Mouse (Mus musculus): ENCODE measurements around the gene Sult5a1. TPM values are rescaled to one million over a fixed set of nuclear protein-coding genes. Genes with fewer than 3 reads are reported as not detected.
"Not testable (repeated sequence)": the region's sequence is repeated elsewhere in the genome, so short reads cannot be mapped to it uniquely, and the experiment has no call there.

Sult5a1 gene
- polyA plus RNA-seq, 1 experiment from 2014 or later, result 3.8 TPM

DNA sequence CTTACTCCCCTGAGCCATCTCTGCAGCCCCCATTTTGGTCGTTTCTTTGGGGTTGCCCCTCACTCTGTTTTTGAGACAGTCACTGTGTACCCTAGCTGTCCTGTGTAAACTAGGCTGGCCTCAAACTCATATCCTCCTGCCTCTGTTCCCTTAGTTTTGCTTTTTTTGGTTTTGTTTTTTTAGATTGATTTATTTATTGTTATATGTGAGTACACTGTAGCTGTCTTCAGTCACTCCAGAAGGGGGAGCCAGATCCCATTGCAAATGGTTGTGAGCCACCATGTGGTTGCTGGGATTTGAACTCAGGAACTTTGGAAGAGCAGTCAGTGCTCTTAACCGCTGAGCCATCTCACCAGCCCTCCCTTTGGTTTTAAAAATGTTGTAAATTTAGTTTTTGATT lies 51.6 kb downstream of the Sult5a1 start:
- no peaks in the 10 kb centered on the region for H3K27me3 ChIP-seq (ENCODE audit: low read depth, poor library complexity, severe bottlenecking)
- DNase-seq (ENCODE audit: low spot score), result no peak
- H3K4me1 ChIP-seq, result peaks cover 26% of the 10 kb centered on the region
- no peak overlapping the region for H3K27ac ChIP-seq (replicated peaks)
- 51% methylated on average over 2 of the region's 2 CpGs for WGBS
- no peak overlapping the region for H3K4me3 ChIP-seq
- peaks cover 34% of the 10 kb centered on the region for H3K36me3 ChIP-seq
- H3K9me3 ChIP-seq (replicated peaks), result no peaks in the 10 kb centered on the region

DNA sequence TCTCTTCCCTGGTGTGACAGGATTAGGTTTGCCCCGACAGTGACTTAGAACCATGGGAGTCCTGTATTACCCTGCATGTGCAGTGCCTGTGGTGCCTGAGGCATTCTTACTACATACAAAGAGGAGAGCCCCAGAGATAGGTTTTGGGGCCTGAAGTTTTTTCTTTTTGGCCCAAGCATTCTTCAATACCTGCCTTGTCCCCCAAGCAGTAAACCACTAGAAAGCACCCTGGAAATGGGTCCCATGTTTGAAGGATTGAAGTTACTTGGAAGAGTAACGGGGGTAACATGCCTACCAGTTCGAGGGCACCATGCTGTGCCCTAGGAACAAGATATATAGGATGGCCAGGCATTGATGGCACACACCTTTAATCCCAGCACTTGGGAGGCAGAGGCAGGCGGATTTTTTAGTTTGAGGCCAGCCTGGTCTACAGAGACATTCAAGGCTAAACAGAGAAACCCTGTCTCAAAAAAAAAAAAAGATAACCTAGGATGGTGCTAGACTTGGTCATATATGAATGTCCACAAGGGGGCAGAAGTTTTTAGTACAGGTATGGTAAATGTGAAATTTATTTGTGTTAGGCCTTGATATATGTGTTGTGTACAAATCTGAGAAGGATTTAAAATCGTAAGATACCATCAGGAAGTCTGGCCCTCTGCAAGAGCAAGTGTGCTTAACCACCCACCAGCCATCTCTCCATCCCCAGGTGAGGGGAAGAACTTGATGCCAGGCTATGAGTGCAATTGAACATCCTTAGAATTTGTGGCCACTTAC lies 52.4 kb downstream of the Sult5a1 start:
- 70% methylated on average over 5 of the region's 5 CpGs for WGBS

DNA sequence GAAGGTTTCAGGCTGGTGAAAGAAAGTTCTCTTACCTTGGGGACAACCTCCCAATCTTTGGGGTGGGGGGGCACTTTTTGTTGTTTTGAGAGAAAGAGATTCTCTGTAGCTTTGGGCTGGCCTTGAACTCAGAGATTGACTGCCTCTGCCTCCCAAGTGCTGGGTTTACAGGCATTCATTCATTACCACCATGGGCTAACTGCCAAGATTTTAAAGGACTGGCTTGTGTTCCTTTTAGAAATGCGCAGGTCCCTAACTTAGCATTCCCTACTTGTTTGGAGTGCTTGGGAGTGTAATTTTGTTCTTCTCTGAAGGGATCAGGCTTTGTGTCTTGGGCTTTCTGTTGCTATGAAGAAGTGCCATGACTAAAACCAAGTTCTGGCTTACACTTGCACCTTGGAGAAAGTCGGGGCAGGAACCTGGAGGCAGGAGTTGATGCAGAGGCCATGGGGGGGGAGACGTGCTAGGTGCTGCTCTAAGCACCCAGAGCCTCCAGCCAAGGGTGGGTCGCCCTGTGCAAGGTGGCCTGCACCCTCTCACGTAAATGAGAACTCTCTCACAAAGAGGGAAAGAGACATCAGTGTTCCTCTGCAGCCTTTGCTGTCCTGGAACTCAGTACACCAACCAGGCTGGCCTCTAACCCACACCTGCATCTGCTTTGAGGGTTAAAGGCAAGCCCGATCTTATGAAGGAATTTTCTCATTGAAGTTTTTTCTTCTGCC lies 53.9 kb downstream of the Sult5a1 start:
- peaks cover 34% of the 10 kb centered on the region for H3K36me3 ChIP-seq
- no peak for DNase-seq (ENCODE audit: low spot score)
- H3K4me3 ChIP-seq, result peak overlapping the region; percentile 96
- 94% methylated on average over 6 of the region's 6 CpGs for WGBS
- H3K27me3 ChIP-seq (ENCODE audit: low read depth, poor library complexity, severe bottlenecking), result no peaks in the 10 kb centered on the region
- H3K27ac ChIP-seq (replicated peaks), result no peak overlapping the region
- H3K4me1 ChIP-seq, result peaks cover 18% of the 10 kb centered on the region
- H3K9me3 ChIP-seq (replicated peaks), result no peaks in the 10 kb centered on the region

More for the DNA sequence above, 52.4 kb downstream of the Sult5a1 start:
- DNase-seq (ENCODE audit: low spot score), result no peak
- H3K4me1 ChIP-seq, result peaks cover 19% of the 10 kb centered on the region
- H3K9me3 ChIP-seq (replicated peaks), result no peaks in the 10 kb centered on the region
- H3K36me3 ChIP-seq, result peaks cover 34% of the 10 kb centered on the region
- H3K4me3 ChIP-seq, result no peak overlapping the region
- H3K27me3 ChIP-seq (ENCODE audit: low read depth, poor library complexity, severe bottlenecking), result no peaks in the 10 kb centered on the region
- H3K27ac ChIP-seq (replicated peaks), result no peak overlapping the region

DNA sequence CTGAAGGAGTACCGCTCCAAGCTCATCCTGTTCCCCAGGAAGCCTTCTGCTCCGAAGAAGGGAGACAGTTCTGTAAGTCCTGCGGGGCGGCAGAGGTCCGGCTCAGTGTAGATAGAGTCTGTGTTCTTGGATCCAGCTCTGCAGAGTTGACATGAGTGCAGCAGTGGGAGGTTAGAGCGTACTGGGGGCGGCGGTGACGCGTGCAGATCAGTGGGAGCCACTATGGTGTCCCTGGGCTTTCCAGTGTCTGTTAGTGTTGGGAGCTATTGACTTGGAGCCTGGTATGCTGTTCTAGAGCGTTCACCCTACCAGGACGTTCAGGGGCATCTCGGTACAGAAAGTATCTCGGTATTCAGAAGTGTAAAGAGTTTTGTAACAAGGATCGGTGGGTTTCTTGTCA lies 54.8 kb downstream of the Sult5a1 start:
- H3K27ac ChIP-seq (replicated peaks), result peak overlapping the region; percentile 100
- H3K27me3 ChIP-seq (ENCODE audit: low read depth, poor library complexity, severe bottlenecking), result no peaks in the 10 kb centered on the region
- peaks cover 38% of the 10 kb centered on the region for H3K36me3 ChIP-seq
- no peak for DNase-seq (ENCODE audit: low spot score)
- H3K4me3 ChIP-seq, result peak overlapping the region; percentile 96
- 21% methylated on average over 15 of the region's 15 CpGs for WGBS
- peaks cover 18% of the 10 kb centered on the region for H3K4me1 ChIP-seq
- H3K9me3 ChIP-seq (replicated peaks), result no peaks in the 10 kb centered on the region

DNA sequence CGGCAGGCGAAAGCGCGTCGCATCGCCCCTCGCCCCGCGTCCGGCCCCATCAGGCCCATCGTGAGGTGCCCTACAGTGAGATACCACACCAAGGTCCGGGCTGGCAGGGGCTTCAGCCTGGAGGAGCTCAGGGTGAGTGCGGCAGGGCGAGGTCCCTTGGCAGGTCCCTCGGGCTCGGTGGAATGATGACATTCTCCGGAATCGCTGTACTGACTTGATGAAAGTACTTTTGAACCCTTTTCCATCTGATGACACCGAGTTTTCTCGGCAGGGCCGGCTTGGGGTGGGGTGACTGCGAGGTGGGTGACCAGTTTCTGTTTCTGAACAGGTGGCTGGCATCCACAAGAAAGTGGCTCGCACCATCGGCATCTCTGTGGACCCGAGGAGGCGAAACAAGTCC lies 55.3 kb downstream of the Sult5a1 start:
- 1% methylated on average over 26 of the region's 26 CpGs for WGBS
- not testable (repeated sequence) for H3K27me3 ChIP-seq (ENCODE audit: low read depth, poor library complexity, severe bottlenecking); H3K9me3 ChIP-seq (replicated peaks); DNase-seq (ENCODE audit: low spot score)
- peaks cover 18% of the 10 kb centered on the region for H3K4me1 ChIP-seq
- peak overlapping the region; percentile 96 for H3K4me3 ChIP-seq
- peak overlapping the region; percentile 100 for H3K27ac ChIP-seq (replicated peaks)
- peaks cover 42% of the 10 kb centered on the region for H3K36me3 ChIP-seq

DNA sequence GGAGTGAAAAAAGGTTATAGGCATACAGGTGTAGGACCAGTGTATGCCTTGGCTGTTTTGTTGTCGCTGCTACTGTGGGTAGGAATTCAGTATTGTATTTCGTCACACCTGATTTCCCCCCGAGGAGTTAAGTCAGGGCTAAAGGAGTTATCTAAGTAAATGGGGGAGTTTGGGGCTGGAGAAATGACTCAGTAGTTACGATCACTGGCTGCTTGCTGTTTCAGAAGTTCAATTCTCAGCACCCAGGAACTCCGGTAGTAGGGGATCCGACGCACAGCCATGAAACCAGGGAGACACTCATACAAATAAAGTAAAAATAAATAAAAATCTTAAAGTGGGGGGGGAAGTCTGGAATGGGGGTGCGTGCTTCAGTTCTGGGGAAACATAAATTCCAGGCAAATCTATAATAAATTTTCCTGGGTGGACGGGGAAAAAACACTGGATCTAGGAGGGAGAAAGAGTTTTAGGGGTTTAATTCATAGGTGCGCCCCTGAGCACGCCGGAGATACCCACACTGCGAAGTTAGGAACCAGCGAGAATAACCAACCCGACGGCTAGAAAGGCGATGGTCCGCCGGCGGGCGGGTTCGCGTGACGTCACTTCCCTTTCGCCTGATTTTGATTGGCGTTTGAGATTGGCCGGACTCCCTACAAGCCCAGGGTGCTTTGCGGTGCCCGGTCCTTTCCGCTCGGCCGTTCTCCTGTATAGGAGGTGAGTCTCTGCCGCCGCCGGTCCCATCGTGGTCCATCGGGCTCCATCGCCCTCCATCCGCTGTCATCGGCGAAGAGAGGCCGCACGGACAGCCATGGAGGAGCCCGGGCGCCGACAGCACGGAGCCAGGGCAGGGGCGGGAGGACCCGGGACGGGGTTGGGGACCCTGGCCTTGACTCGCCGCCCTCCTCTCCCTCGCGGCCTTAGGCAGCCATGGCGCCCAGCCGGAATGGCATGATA lies 56.1 kb downstream of the Sult5a1 start, which contains the start of gene Rpl13:
Rpl13 (plus strand) TSS at position 616 of the 951 bp plus-strand sequence.
- WGBS, result 2% methylated on average over 56 of the region's 56 CpGs
- H3K4me1 ChIP-seq, result peaks cover 18% of the 10 kb centered on the region
- peak; percentile 98 for DNase-seq (ENCODE audit: low spot score)
- H3K27ac ChIP-seq (replicated peaks), result peak within 1 kb of the TSS; percentile 100
- no peaks in the 10 kb centered on the region for H3K9me3 ChIP-seq (replicated peaks)
- peak within 1 kb of the TSS; percentile 96 for H3K4me3 ChIP-seq
- H3K27me3 ChIP-seq (ENCODE audit: low read depth, poor library complexity, severe bottlenecking), result no peaks in the 10 kb centered on the region
- peaks cover 51% of the 10 kb centered on the region for H3K36me3 ChIP-seq

DNA sequence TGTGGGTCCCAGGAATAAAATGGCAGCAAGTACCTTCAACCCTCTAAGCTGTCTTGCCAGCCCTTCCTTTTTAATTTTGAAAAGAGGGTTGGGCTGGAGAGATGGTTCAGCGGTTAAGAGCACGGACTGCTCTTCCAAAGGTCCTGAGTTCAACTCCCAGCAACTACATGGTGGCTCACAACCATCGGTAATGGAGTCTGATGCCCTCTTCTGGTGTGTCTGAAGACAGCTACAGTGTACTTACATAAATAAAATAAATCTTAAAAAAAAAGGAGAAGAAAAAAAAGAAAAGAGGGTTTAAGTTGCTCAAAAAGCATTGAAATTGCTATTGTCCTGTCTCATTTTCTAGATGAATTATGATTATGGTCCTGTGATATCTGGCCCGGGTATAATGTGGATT lies 56.9 kb downstream of the Sult5a1 start:
- peaks cover 54% of the 10 kb centered on the region for H3K36me3 ChIP-seq
- no peak overlapping the region for H3K27ac ChIP-seq (replicated peaks)
- H3K4me1 ChIP-seq, result peaks cover 18% of the 10 kb centered on the region
- H3K27me3 ChIP-seq (ENCODE audit: low read depth, poor library complexity, severe bottlenecking), result no peaks in the 10 kb centered on the region
- no peaks in the 10 kb centered on the region for H3K9me3 ChIP-seq (replicated peaks)
- H3K4me3 ChIP-seq, result peak overlapping the region; percentile 96
- 81% methylated on average over 4 of the region's 4 CpGs for WGBS
- no peak for DNase-seq (ENCODE audit: low spot score)

- H3K27ac ChIP-seq (replicated peaks), result no peak overlapping the region
- no peaks in the 10 kb centered on the region for H3K9me3 ChIP-seq (replicated peaks)
- DNase-seq (ENCODE audit: low spot score), result no peak
- H3K4me1 ChIP-seq, result peaks cover 18% of the 10 kb centered on the region
- H3K4me3 ChIP-seq, result no peak overlapping the region
- no peaks in the 10 kb centered on the region for H3K27me3 ChIP-seq (ENCODE audit: low read depth, poor library complexity, severe bottlenecking)
- H3K36me3 ChIP-seq, result peaks cover 51% of the 10 kb centered on the region
- whole genome bisulfite sequencing, result 63% methylated on average over 8 of the region's 8 CpGs
These were observed 57.8 kb downstream of the Sult5a1 start for GRCm38 (mm10) chr8:123100288-123100687.

GRCm38 (mm10) chr8:123097786-123098584 lies 60.1 kb downstream of the Sult5a1 start:
- no peak overlapping the region for H3K27ac ChIP-seq (replicated peaks)
- peaks cover 4% of the 10 kb centered on the region for H3K4me1 ChIP-seq
- no peaks in the 10 kb centered on the region for H3K27me3 ChIP-seq (ENCODE audit: low read depth, poor library complexity, severe bottlenecking)
- H3K36me3 ChIP-seq, result peaks cover 51% of the 10 kb centered on the region
- H3K4me3 ChIP-seq, result no peak overlapping the region
- DNase-seq (ENCODE audit: low spot score), result no peak
- WGBS, result 74% methylated on average over 12 of the region's 12 CpGs
- H3K9me3 ChIP-seq (replicated peaks), result no peaks in the 10 kb centered on the region

DNA sequence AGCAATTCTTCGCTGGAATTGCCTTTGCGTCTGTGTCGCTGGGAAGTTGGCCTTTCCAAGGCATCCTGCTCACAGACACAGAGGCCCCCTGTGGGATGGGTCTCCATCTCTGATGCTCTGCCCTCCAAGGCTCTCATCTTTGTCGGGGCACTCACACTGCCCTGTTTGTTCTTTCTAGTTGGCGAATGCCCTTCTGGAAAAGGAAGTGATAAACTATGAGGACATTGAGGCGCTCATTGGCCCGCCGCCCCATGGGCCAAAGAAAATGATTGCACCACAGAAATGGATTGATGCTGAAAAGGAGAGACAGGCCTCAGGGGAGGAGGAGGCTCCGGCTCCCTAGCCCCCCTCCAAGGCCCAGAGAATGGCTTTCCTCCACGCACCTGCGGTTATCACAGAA lies 60.9 kb downstream of the Sult5a1 start:
- DNase-seq (ENCODE audit: low spot score), result no peak
- H3K27ac ChIP-seq (replicated peaks), result no peak overlapping the region
- no peak overlapping the region for H3K4me3 ChIP-seq
- no peaks in the 10 kb centered on the region for H3K9me3 ChIP-seq (replicated peaks)
- H3K36me3 ChIP-seq, result peaks cover 55% of the 10 kb centered on the region
- 91% methylated on average over 11 of the region's 11 CpGs for WGBS
- no peaks in the 10 kb centered on the region for H3K27me3 ChIP-seq (ENCODE audit: low read depth, poor library complexity, severe bottlenecking)
- H3K4me1 ChIP-seq, result peaks cover 4% of the 10 kb centered on the region
